ENCODE assay signal across 20 mouse cellular contexts in genomic region chr8:121889810-121890785, GRCm38 (mm10). TPM values are rescaled to one million over a fixed set of nuclear protein-coding genes. Genes with fewer than 3 reads are reported as not detected.
A peak's percentile ranks its signal among the peaks of the same experiment; 100 is the strongest.
DNase-seq lines count a peak whose midpoint lies in the region; ATAC-seq and TF ChIP-seq lines count a peak whose summit lies in the region.
"Had no signal": no experiment of that assay in that cellular context is flagged by ENCODE, and none has a peak within 500 bp of the region (broad histone marks: within the 10 kb centered on the region; RNA-seq: fewer than 3 reads in every experiment).

No protein-coding gene starts in this region.

- ATAC-seq in liver, embryonic 12.5 days, result no peak
- ATAC-seq in liver, postnatal 0 days, result no peak

- peaks cover 20% of the 10 kb centered on the region for H3K4me1 ChIP-seq in liver, embryonic 12.5 days
- H3K4me1 ChIP-seq in liver, postnatal 0 days (ENCODE audit: insufficient read depth), result no peaks in the 10 kb centered on the region; the same call in 1 of the 2 replicates
- H3K4me1 ChIP-seq: limb, embryonic 13.5 days; neural tube, embryonic 12.5 days had no signal

- no peaks in the 10 kb centered on the region for H3K9me3 ChIP-seq in liver, embryonic 12.5 days (replicated peaks)
- no peaks in the 10 kb centered on the region for H3K9me3 ChIP-seq in liver, postnatal 0 days (ENCODE audit: low read length)
- H3K9me3 ChIP-seq: heart, embryonic 13.5 days; limb, embryonic 13.5 days; liver, embryonic 15.5 days; neural tube, embryonic 12.5 days had no signal

- no peaks in the 10 kb centered on the region for H3K27me3 ChIP-seq in liver, embryonic 12.5 days (replicated peaks)
- no peaks in the 10 kb centered on the region for H3K27me3 ChIP-seq in liver, postnatal 0 days (ENCODE audit: insufficient read depth, low read length)
- H3K27me3 ChIP-seq: heart, embryonic 13.5 days; limb, embryonic 13.5 days; liver, embryonic 15.5 days; neural tube, embryonic 12.5 days had no signal

- H3K27ac ChIP-seq in liver, embryonic 12.5 days, result peak overlapping the region; percentile 5; the same call in 1 of the 2 replicates
- H3K27ac ChIP-seq in liver, postnatal 0 days (ENCODE audit: low read depth), result no peak overlapping the region
- H3K27ac ChIP-seq: heart, embryonic 13.5 days; limb, embryonic 13.5 days; liver, embryonic 15.5 days; neural tube, embryonic 12.5 days had no signal

- no peak overlapping the region for H3K4me3 ChIP-seq in liver, embryonic 12.5 days
- no peak overlapping the region for H3K4me3 ChIP-seq in liver, postnatal 0 days (ENCODE audit: low read depth, low read length)
- H3K4me3 ChIP-seq: heart, embryonic 13.5 days; limb, embryonic 13.5 days; liver, embryonic 15.5 days; neural tube, embryonic 12.5 days had no signal

- no peak overlapping the region for H3K4me2 ChIP-seq in liver, embryonic 12.5 days
- H3K4me2 ChIP-seq in liver, postnatal 0 days (ENCODE audit: low read depth, low read length), result no peak overlapping the region
- H3K4me2 ChIP-seq: heart, embryonic 13.5 days; limb, embryonic 13.5 days; liver, embryonic 15.5 days; neural tube, embryonic 12.5 days had no signal

- no peak for TF ChIP-seq EP300 in liver, postnatal 0 days (IDR thresholded peaks at IDR 0.05; ENCODE audit: low read depth)

- no peak for TF ChIP-seq CTCF in liver, postnatal 0 days (IDR thresholded peaks at IDR 0.05; ENCODE audit: low read depth)

- WGBS in liver, embryonic 12.5 days (ENCODE audit: insufficient replicate concordance), result 83% methylated on average over 15 of the region's 15 CpGs
- 87% methylated on average over 15 of the region's 15 CpGs for whole genome bisulfite sequencing in liver, postnatal 0 days (ENCODE audit: insufficient replicate concordance)

- H3K9ac ChIP-seq in liver, embryonic 12.5 days, result no peak overlapping the region
- H3K9ac ChIP-seq in liver, postnatal 0 days (replicated peaks), result no peak overlapping the region
- H3K9ac ChIP-seq: heart, embryonic 13.5 days; limb, embryonic 13.5 days; liver, embryonic 15.5 days had no signal

- H3K36me3 ChIP-seq in liver, embryonic 12.5 days, result peaks cover 100% of the 10 kb centered on the region
- peaks cover 50% of the 10 kb centered on the region for H3K36me3 ChIP-seq in liver, postnatal 0 days (replicated peaks; ENCODE audit: insufficient read depth, low read length)

- peak; percentile 76 to 78 for DNase-seq in cerebellum, postnatal 10 days
- DNase-seq in cerebellum, adult 11 months, result no peak
- no peak for DNase-seq in liver, postnatal 0 days
- peak; percentile 82 for DNase-seq in gastrocnemius, postnatal 25 days
- DNase-seq in urinary bladder, postnatal 14 days (ENCODE audit: low spot score), result no peak
- no peak for DNase-seq in Muller cell, postnatal 12 days (ENCODE audit: inconsistent ontology term)
- DNase-seq: heart, adult 11 months; kidney, adult 18-20 months; kidney, postnatal 10 days; lung, postnatal 14 days; right cerebral cortex, postnatal 25 days had no signal

RNA-seq across cellular contexts. Expression of gene Slc7a5, which starts 17.4 kb away (rescaled TPM):
- polyA plus RNA-seq in liver, embryonic 12.5 days (2016; fragmentation: Nextera tagmentation; extraction: Ambion mirVana), result 52.6 and 58.9 TPM in 2 replicates
- 10.5 and 10.8 TPM in 2 replicates for polyA plus RNA-seq in liver, postnatal 0 days (2015; fragmentation: Nextera tagmentation; extraction: Ambion mirVana)
- total RNA-seq in gastrocnemius, postnatal 25 days (2021), result 1 to 10 TPM; 1.8 to 2.0 TPM

RNA-seq across cellular contexts. Expression of gene Car5a, which starts 54.6 kb away (rescaled TPM):
- polyA plus RNA-seq in liver, embryonic 12.5 days (2016; fragmentation: Nextera tagmentation; extraction: Ambion mirVana), result 0.69 and 0.85 TPM in 2 replicates
- 5.9 and 9.6 TPM in 2 replicates for polyA plus RNA-seq in liver, postnatal 0 days (2015; fragmentation: Nextera tagmentation; extraction: Ambion mirVana)
- total RNA-seq in gastrocnemius, postnatal 25 days (2021), result not detected
- total RNA-seq: hematopoietic stem cell, adult 5-6 weeks; megakaryocyte-erythroid progenitor cell, adult 5-6 weeks; midbrain, postnatal 0 days had no signal
- polyA plus RNA-seq: embryonic facial prominence, embryonic 14.5 days; limb, embryonic 13.5 days had no signal

RNA-seq across cellular contexts. Expression of gene Banp, which starts 59.5 kb away (rescaled TPM):
- 22.4 and 25.4 TPM in 2 replicates for polyA plus RNA-seq in liver, embryonic 12.5 days (2016; fragmentation: Nextera tagmentation; extraction: Ambion mirVana)
- 7.6 and 7.9 TPM in 2 replicates for polyA plus RNA-seq in liver, postnatal 0 days (2015; fragmentation: Nextera tagmentation; extraction: Ambion mirVana)
- total RNA-seq in gastrocnemius, postnatal 25 days (2021), result 10 to 100 TPM; 11.3 to 13.9 TPM

Comparison
In these comparisons a context has a peak if more than half of its experiments do, and no peak if none do; other contexts are left out.
1. DNase-seq: peak in cerebellum, postnatal 10 days (2 of 2) and gastrocnemius, postnatal 25 days (single experiment); none in cerebellum, adult 11 months (single experiment), liver, postnatal 0 days (single experiment), urinary bladder, postnatal 14 days (single experiment) and Muller cell, postnatal 12 days (single experiment).